27 mouse cellular contexts compared by ENCODE assay signal in genomic region chr4:26275769-26276168, GRCm38 (mm10).
A peak's percentile ranks its signal among the peaks of the same experiment; 100 is the strongest.
DNase-seq lines count a peak whose midpoint lies in the region; ATAC-seq lines count a peak whose summit lies in the region.
"Had no signal": no experiment of that assay in that cellular context is flagged by ENCODE, and none has a peak within 500 bp of the region (broad histone marks: within the 10 kb centered on the region; RNA-seq: fewer than 3 reads in every experiment).

No protein-coding gene starts in this region.

- peak overlapping the region; percentile 55 for H3K27ac ChIP-seq in forebrain, embryonic 15.5 days (replicated peaks)
- no peak overlapping the region for H3K27ac ChIP-seq in forebrain, embryonic 11.5 days (ENCODE audit: low read depth, low read length)
- no peak overlapping the region for H3K27ac ChIP-seq in neural tube, embryonic 14.5 days (ENCODE audit: low read depth, low read length)
- H3K27ac ChIP-seq in midbrain, embryonic 14.5 days (replicated peaks; ENCODE audit: low read depth, low read length): 0 out of 2 replicates have a peak overlapping the region, but pooled peaks have one; percentile 2
- H3K27ac ChIP-seq: embryonic facial prominence, embryonic 10.5 days; embryonic facial prominence, embryonic 15.5 days; heart, embryonic 10.5 days; heart, embryonic 15.5 days; hindbrain, embryonic 12.5 days; liver, embryonic 14.5 days; neural tube, embryonic 12.5 days had no signal

- no peak for DNase-seq in forebrain, embryonic 11.5 days (ENCODE audit: low spot score)
- DNase-seq in neural tube, embryonic 10.5 days (ENCODE audit: extremely low spot score, low spot score): no peak
- peak; percentile 4 for DNase-seq in midbrain, embryonic 14.5 days
- DNase-seq in testis, postnatal 14 days (ENCODE audit: low spot score): no peak
- DNase-seq in thymus, postnatal 10 days (ENCODE audit: low spot score in 2 of 2): no peak
- DNase-seq in cerebellum, postnatal 36 days: no peak
- DNase-seq: adrenal gland, postnatal 25 days; cerebellum, adult 2 months; cerebellum, postnatal 14 days; gastrocnemius, postnatal 10 days; kidney, adult 9 months; kidney, postnatal 10 days; liver; lung, adult 2 months; lung, postnatal 10 days; right cerebral cortex, postnatal 14 days; thymus, postnatal 25 days had no signal

- peak; percentile 55; the same call in 1 of the 2 replicates for ATAC-seq in forebrain, embryonic 15.5 days (replicated peaks)
- no peak for ATAC-seq in forebrain, embryonic 11.5 days (replicated peaks; ENCODE audit: low FRiP score)
- ATAC-seq in neural tube, embryonic 14.5 days (ENCODE audit: low read depth): 0 out of 2 replicates have a peak, but pooled peaks have one; percentile 38
- ATAC-seq in midbrain, embryonic 14.5 days (ENCODE audit: low FRiP score, low TSS enrichment): 0 out of 2 replicates have a peak, but pooled peaks have one; percentile 20
- ATAC-seq: intestine, embryonic 16.5 days had no signal

- 0 out of 2 replicates have a peak, but pooled peaks cover 5% of the 10 kb centered on the region for H3K4me1 ChIP-seq in forebrain, embryonic 15.5 days
- no peaks in the 10 kb centered on the region for H3K4me1 ChIP-seq in forebrain, embryonic 11.5 days (replicated peaks; ENCODE audit: control insufficient read depth, insufficient read depth, low read length)
- H3K4me1 ChIP-seq in neural tube, embryonic 14.5 days (ENCODE audit: control insufficient read depth, insufficient read depth, low read length): no peaks in the 10 kb centered on the region
- H3K4me1 ChIP-seq in midbrain, embryonic 14.5 days (ENCODE audit: control insufficient read depth, insufficient read depth, low read length): no peaks in the 10 kb centered on the region
- H3K4me1 ChIP-seq: embryonic facial prominence, embryonic 10.5 days; embryonic facial prominence, embryonic 15.5 days; heart, embryonic 10.5 days; heart, embryonic 15.5 days; hindbrain, embryonic 12.5 days; neural tube, embryonic 12.5 days had no signal

- no peak overlapping the region for H3K9ac ChIP-seq in forebrain, embryonic 15.5 days (replicated peaks)
- H3K9ac ChIP-seq in forebrain, embryonic 11.5 days (ENCODE audit: low read length): no peak overlapping the region
- no peak overlapping the region for H3K9ac ChIP-seq in neural tube, embryonic 14.5 days (replicated peaks; ENCODE audit: low read depth, low read length)
- no peak overlapping the region for H3K9ac ChIP-seq in midbrain, embryonic 14.5 days (replicated peaks; ENCODE audit: low read length)
- H3K9ac ChIP-seq: embryonic facial prominence, embryonic 15.5 days; heart, embryonic 15.5 days; hindbrain, embryonic 12.5 days; liver, embryonic 14.5 days; neural tube, embryonic 12.5 days had no signal

- WGBS in forebrain, embryonic 15.5 days: 65% methylated on average over 2 of the region's 2 CpGs
- WGBS in forebrain, embryonic 11.5 days: 88% methylated on average over 2 of the region's 2 CpGs
- 74% methylated on average over 2 of the region's 2 CpGs for WGBS in neural tube, embryonic 14.5 days
- 66% methylated on average over 2 of the region's 2 CpGs for WGBS in midbrain, embryonic 14.5 days

- no peaks in the 10 kb centered on the region for H3K36me3 ChIP-seq in forebrain, embryonic 15.5 days
- no peaks in the 10 kb centered on the region for H3K36me3 ChIP-seq in forebrain, embryonic 11.5 days (ENCODE audit: control insufficient read depth, insufficient read depth, low read length)
- H3K36me3 ChIP-seq in neural tube, embryonic 14.5 days (ENCODE audit: control insufficient read depth, insufficient read depth, low read length): no peaks in the 10 kb centered on the region
- no peaks in the 10 kb centered on the region for H3K36me3 ChIP-seq in midbrain, embryonic 14.5 days (ENCODE audit: control insufficient read depth, insufficient read depth, low read length)
- H3K36me3 ChIP-seq: embryonic facial prominence, embryonic 10.5 days; embryonic facial prominence, embryonic 15.5 days; heart, embryonic 10.5 days; heart, embryonic 15.5 days; hindbrain, embryonic 12.5 days; neural tube, embryonic 12.5 days had no signal

- no peaks in the 10 kb centered on the region for H3K9me3 ChIP-seq in forebrain, embryonic 15.5 days
- no peaks in the 10 kb centered on the region for H3K9me3 ChIP-seq in forebrain, embryonic 11.5 days (ENCODE audit: control insufficient read depth, low read length)
- H3K9me3 ChIP-seq in neural tube, embryonic 14.5 days (ENCODE audit: control insufficient read depth, low read length): no peaks in the 10 kb centered on the region
- H3K9me3 ChIP-seq in midbrain, embryonic 14.5 days (ENCODE audit: control insufficient read depth, low read length): no peaks in the 10 kb centered on the region
- H3K9me3 ChIP-seq: embryonic facial prominence, embryonic 10.5 days; embryonic facial prominence, embryonic 15.5 days; heart, embryonic 10.5 days; heart, embryonic 15.5 days; hindbrain, embryonic 12.5 days; neural tube, embryonic 12.5 days had no signal

- H3K4me3 ChIP-seq in forebrain, embryonic 15.5 days: no peak overlapping the region
- H3K4me3 ChIP-seq in forebrain, embryonic 11.5 days (ENCODE audit: low read depth, low read length): no peak overlapping the region
- no peak overlapping the region for H3K4me3 ChIP-seq in neural tube, embryonic 14.5 days (ENCODE audit: low read depth, low read length)
- H3K4me3 ChIP-seq in midbrain, embryonic 14.5 days (replicated peaks; ENCODE audit: low read depth, low read length): no peak overlapping the region
- H3K4me3 ChIP-seq: embryonic facial prominence, embryonic 10.5 days; embryonic facial prominence, embryonic 15.5 days; heart, embryonic 10.5 days; heart, embryonic 15.5 days; hindbrain, embryonic 12.5 days; neural tube, embryonic 12.5 days had no signal

- no peaks in the 10 kb centered on the region for H3K27me3 ChIP-seq in forebrain, embryonic 15.5 days
- H3K27me3 ChIP-seq in forebrain, embryonic 11.5 days (ENCODE audit: control insufficient read depth, insufficient read depth, low read length): no peaks in the 10 kb centered on the region
- no peaks in the 10 kb centered on the region for H3K27me3 ChIP-seq in neural tube, embryonic 14.5 days (ENCODE audit: control insufficient read depth, insufficient read depth, low read length)
- H3K27me3 ChIP-seq in midbrain, embryonic 14.5 days (ENCODE audit: control insufficient read depth, insufficient read depth, low read length): no peaks in the 10 kb centered on the region
- H3K27me3 ChIP-seq: embryonic facial prominence, embryonic 15.5 days; heart, embryonic 15.5 days; hindbrain, embryonic 12.5 days; neural tube, embryonic 12.5 days had no signal

- H3K4me2 ChIP-seq in forebrain, embryonic 15.5 days (replicated peaks): no peak overlapping the region
- no peak overlapping the region for H3K4me2 ChIP-seq in forebrain, embryonic 11.5 days (ENCODE audit: low read depth, low read length, severe bottlenecking)
- no peak overlapping the region for H3K4me2 ChIP-seq in neural tube, embryonic 14.5 days (ENCODE audit: low read depth, low read length)
- H3K4me2 ChIP-seq in midbrain, embryonic 14.5 days (ENCODE audit: low read length): no peak overlapping the region
- H3K4me2 ChIP-seq: embryonic facial prominence, embryonic 15.5 days; heart, embryonic 15.5 days; hindbrain, embryonic 12.5 days; neural tube, embryonic 12.5 days had no signal

Comparison
In these comparisons a context has a peak if more than half of its experiments do, and no peak if none do; other contexts are left out.
1. H3K27ac ChIP-seq: peak in forebrain, embryonic 15.5 days (single experiment) and midbrain, embryonic 14.5 days (single experiment); none in forebrain, embryonic 11.5 days (single experiment) and neural tube, embryonic 14.5 days (single experiment).